Mouse (Mus musculus): Measurements from ENCODE around the gene Gm10118. TPM values are rescaled to one million over a fixed set of nuclear protein-coding genes. Genes with fewer than 3 reads are reported as not detected.

The Gm10118 gene
- polyA plus RNA-seq (2015; fragmentation: Nextera tagmentation; extraction: Ambion mirVana), result 2.0 and 2.2 TPM in 2 replicates

GRCm38 (mm10) chr10:63927334-63927733, at the start of gene Gm10118:
Gm10118 (minus strand) TSS chr10:63927434.
- Histone ChIP-seq H3K9ac (no peak within 1 kb of the TSS), H3K27me3 (no peaks in the 10 kb centered on the region), H3K4me1 (replicated peaks) (no peaks in the 10 kb centered on the region), H3K4me2 (no peak within 1 kb of the TSS), H3K36me3 (no peaks in the 10 kb centered on the region), H3K4me3 (no peak within 1 kb of the TSS), H3K27ac (no peak within 1 kb of the TSS), H3K9me3 (replicated peaks) (no peaks in the 10 kb centered on the region)
- ATAC-seq (replicated peaks; ENCODE audit: insufficient number of reproducible peaks, insufficient read depth, low FRiP score, low read depth), result no peak

DNA sequence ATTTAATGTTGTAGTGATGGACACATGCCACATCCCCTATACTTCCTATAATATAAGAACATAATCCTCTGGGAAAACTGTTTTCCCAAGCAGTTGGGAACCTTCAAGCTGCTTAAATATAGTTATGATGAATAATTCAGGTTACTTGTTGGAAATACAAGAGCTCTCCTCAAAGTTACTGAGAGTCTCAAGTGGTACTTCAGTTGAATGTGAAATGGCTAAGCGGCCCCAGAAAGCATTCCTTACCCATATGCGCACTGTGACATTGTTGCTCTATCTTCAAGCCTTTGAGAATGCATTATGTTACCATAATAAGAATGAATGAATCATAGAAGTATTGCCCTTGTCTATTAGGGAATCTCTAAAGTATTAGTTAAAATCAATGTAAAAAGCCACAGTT, 45.1 kb upstream of the Gm10118 start:
- no peak for ATAC-seq (replicated peaks; ENCODE audit: insufficient number of reproducible peaks, insufficient read depth, low FRiP score, low read depth)
- no peaks in the 10 kb centered on the region for H3K4me1 ChIP-seq (replicated peaks)
- no peak overlapping the region for H3K4me2 ChIP-seq
- 66% methylated on average over 2 of the region's 2 CpGs for WGBS
- H3K27ac ChIP-seq, result no peak overlapping the region
- no peak overlapping the region for H3K9ac ChIP-seq
- no peaks in the 10 kb centered on the region for H3K36me3 ChIP-seq
- H3K27me3 ChIP-seq, result no peaks in the 10 kb centered on the region
- no peaks in the 10 kb centered on the region for H3K9me3 ChIP-seq (replicated peaks)
- H3K4me3 ChIP-seq, result no peak overlapping the region

GRCm38 (mm10) chr10:63954308-63954930, 27.2 kb upstream of the Gm10118 start:
- H3K9ac ChIP-seq, result no peak overlapping the region
- ATAC-seq (replicated peaks; ENCODE audit: insufficient number of reproducible peaks, insufficient read depth, low FRiP score, low read depth), result peak; percentile 66; the same call in 1 of the 2 replicates
- 7% methylated on average over 6 of the region's 7 CpGs for WGBS
- H3K27me3 ChIP-seq, result no peaks in the 10 kb centered on the region
- no peak overlapping the region for H3K4me3 ChIP-seq
- H3K4me1 ChIP-seq (replicated peaks), result peaks cover 24% of the 10 kb centered on the region
- H3K27ac ChIP-seq, result peak overlapping the region; percentile 51
- no peak overlapping the region for H3K4me2 ChIP-seq
- no peaks in the 10 kb centered on the region for H3K36me3 ChIP-seq
- H3K9me3 ChIP-seq (replicated peaks), result no peaks in the 10 kb centered on the region

DNA sequence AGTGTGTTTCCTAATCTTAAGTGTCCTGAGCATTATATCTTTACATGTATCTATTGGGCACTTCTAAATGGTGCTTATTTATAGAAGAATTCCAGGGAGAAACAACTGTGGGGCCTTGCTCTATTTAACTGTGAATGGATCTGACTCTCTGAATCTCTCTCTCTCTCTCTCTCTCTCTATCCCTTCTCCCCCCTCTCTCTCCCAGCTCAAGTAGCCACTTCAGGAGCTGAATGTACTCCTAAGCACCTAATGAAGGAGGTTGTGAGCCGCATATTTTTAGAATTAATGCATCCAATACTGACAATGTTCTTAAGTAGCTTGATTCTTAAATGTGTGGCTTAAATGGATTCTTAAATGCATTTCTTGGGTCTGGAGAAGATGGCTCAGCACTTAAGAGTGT, 24.2 kb upstream of the Gm10118 start:
- no peak for ATAC-seq (replicated peaks; ENCODE audit: insufficient number of reproducible peaks, insufficient read depth, low FRiP score, low read depth)
- H3K27me3 ChIP-seq, result no peaks in the 10 kb centered on the region
- H3K4me2 ChIP-seq, result no peak overlapping the region

DNA sequence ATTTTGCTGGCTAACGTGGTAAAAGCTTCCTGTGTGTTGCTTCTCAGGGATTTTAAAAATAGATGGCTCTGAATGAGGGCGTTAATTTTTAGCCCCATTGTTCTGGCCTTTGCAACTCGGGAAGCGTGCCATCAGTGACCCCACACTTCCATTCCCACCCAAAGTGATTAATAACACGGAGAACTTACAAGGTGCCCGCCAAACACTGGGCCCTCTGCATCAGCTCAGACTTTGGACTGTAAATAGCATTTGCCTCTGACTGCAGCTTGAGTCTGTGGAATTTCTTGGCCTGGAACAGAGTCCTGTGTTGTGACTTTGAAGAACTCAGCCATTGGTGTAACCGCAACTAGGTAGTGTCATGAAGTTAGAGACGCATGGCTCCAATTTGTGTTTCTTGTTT, 23.6 kb upstream of the Gm10118 start:
- peak overlapping the region; percentile 68 for H3K27ac ChIP-seq
- H3K9ac ChIP-seq, result no peak overlapping the region
- no peak for ATAC-seq (replicated peaks; ENCODE audit: insufficient number of reproducible peaks, insufficient read depth, low FRiP score, low read depth)
- peaks cover 24% of the 10 kb centered on the region for H3K4me1 ChIP-seq (replicated peaks)
- WGBS, result 24% methylated on average over 8 of the region's 8 CpGs
- H3K4me3 ChIP-seq, result no peak overlapping the region
- H3K4me2 ChIP-seq, result peak overlapping the region; percentile 24
- H3K27me3 ChIP-seq, result no peaks in the 10 kb centered on the region
- H3K9me3 ChIP-seq (replicated peaks), result no peaks in the 10 kb centered on the region
- no peaks in the 10 kb centered on the region for H3K36me3 ChIP-seq

More for the DNA sequence above, 24.2 kb upstream of the Gm10118 start:
- 63% methylated on average over 1 of the region's 1 CpGs for WGBS
- Histone ChIP-seq H3K36me3 (no peaks in the 10 kb centered on the region), H3K4me3 (no peak overlapping the region), H3K9ac (no peak overlapping the region), H3K4me1 (replicated peaks) (peaks cover 24% of the 10 kb centered on the region), H3K27ac (no peak overlapping the region), H3K9me3 (replicated peaks) (no peaks in the 10 kb centered on the region)

GRCm38 (mm10) chr10:63947266-63947665, 20.0 kb upstream of the Gm10118 start:
- H3K36me3 ChIP-seq, result no peaks in the 10 kb centered on the region
- H3K4me3 ChIP-seq, result no peak overlapping the region
- no peak for ATAC-seq (replicated peaks; ENCODE audit: insufficient number of reproducible peaks, insufficient read depth, low FRiP score, low read depth)
- H3K4me2 ChIP-seq, result no peak overlapping the region
- H3K9me3 ChIP-seq (replicated peaks), result no peaks in the 10 kb centered on the region
- H3K27ac ChIP-seq, result no peak overlapping the region
- no peaks in the 10 kb centered on the region for H3K27me3 ChIP-seq
- 71% methylated on average over 4 of the region's 4 CpGs for WGBS
- H3K9ac ChIP-seq, result no peak overlapping the region
- peaks cover 18% of the 10 kb centered on the region for H3K4me1 ChIP-seq (replicated peaks)

GRCm38 (mm10) chr10:63945534-63945933, 18.3 kb upstream of the Gm10118 start:
- no peak for ATAC-seq (replicated peaks; ENCODE audit: insufficient number of reproducible peaks, insufficient read depth, low FRiP score, low read depth)
- Histone ChIP-seq H3K27me3 (no peaks in the 10 kb centered on the region), H3K4me3 (no peak overlapping the region)

GRCm38 (mm10) chr10:63933946-63934345, 6.7 kb upstream of the Gm10118 start:
- Histone ChIP-seq H3K4me2 (no peak overlapping the region), H3K4me3 (no peak overlapping the region), H3K4me1 (replicated peaks) (no peaks in the 10 kb centered on the region), H3K9ac (no peak overlapping the region), H3K27me3 (no peaks in the 10 kb centered on the region), H3K27ac (no peak overlapping the region), H3K9me3 (replicated peaks) (no peaks in the 10 kb centered on the region), H3K36me3 (no peaks in the 10 kb centered on the region)
- ATAC-seq (replicated peaks; ENCODE audit: insufficient number of reproducible peaks, insufficient read depth, low FRiP score, low read depth), result no peak
- WGBS, result 58% methylated on average over 5 of the region's 5 CpGs

More at GRCm38 (mm10) chr10:63945534-63945933, 18.3 kb upstream of the Gm10118 start:
- WGBS, result 85% methylated on average over 3 of the region's 3 CpGs
- no peak overlapping the region for H3K27ac ChIP-seq
- H3K9me3 ChIP-seq (replicated peaks), result no peaks in the 10 kb centered on the region
- H3K4me2 ChIP-seq, result no peak overlapping the region
- peaks cover 5% of the 10 kb centered on the region for H3K4me1 ChIP-seq (replicated peaks)
- H3K36me3 ChIP-seq, result no peaks in the 10 kb centered on the region
- H3K9ac ChIP-seq, result no peak overlapping the region

DNA sequence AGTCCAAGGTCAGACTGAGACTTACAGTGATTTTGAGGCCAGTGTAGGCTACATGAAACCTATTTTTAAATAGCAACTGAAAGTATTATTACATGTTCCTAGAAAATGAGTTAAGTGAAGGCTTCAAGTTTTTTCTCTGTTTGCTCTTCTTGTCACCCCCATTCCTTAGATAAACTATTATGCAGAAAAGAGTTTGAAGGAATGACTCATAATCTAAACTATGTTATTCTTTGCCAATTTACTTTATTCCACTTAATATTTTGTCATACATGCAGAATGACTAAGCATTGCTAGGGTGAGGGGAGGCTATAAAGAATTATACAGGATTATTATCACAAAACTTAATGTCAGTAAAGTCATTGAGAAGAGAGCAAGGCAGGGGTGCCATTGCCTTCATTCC, 18.4 kb downstream of the Gm10118 start:
- Histone ChIP-seq H3K4me3 (no peak overlapping the region), H3K4me1 (replicated peaks) (no peaks in the 10 kb centered on the region), H3K9ac (no peak overlapping the region), H3K27ac (no peak overlapping the region), H3K36me3 (no peaks in the 10 kb centered on the region), H3K4me2 (no peak overlapping the region), H3K9me3 (replicated peaks) (no peaks in the 10 kb centered on the region), H3K27me3 (no peaks in the 10 kb centered on the region)
- ATAC-seq (replicated peaks; ENCODE audit: insufficient number of reproducible peaks, insufficient read depth, low FRiP score, low read depth), result no peak

DNA sequence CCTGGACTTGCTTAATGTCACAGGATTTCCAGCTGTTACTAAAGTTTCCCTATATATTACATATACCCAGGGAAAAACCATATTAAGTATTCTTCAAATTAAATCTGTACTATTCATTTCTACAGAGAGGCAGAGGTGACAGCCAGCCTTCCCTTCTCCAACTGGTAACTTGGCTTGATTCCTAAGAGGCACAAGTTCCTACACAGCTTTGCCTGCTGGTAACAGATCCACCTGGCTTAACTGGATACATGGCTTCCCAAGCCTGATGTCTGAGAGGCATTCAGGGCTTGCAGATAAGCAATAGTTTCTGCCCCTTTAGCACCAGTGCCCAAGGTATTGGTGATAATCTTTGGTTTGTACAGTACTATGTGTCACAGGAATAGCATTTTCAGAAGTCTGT, 27.3 kb downstream of the Gm10118 start:
- no peaks in the 10 kb centered on the region for H3K9me3 ChIP-seq (replicated peaks)
- H3K27ac ChIP-seq, result no peak overlapping the region
- H3K36me3 ChIP-seq, result no peaks in the 10 kb centered on the region
- 0 out of 2 replicates have a peak, but pooled peaks cover 4% of the 10 kb centered on the region for H3K4me1 ChIP-seq (replicated peaks)
- no peak overlapping the region for H3K4me3 ChIP-seq
- no peak overlapping the region for H3K4me2 ChIP-seq
- H3K9ac ChIP-seq, result no peak overlapping the region
- no peaks in the 10 kb centered on the region for H3K27me3 ChIP-seq
- no peak for ATAC-seq (replicated peaks; ENCODE audit: insufficient number of reproducible peaks, insufficient read depth, low FRiP score, low read depth)

DNA sequence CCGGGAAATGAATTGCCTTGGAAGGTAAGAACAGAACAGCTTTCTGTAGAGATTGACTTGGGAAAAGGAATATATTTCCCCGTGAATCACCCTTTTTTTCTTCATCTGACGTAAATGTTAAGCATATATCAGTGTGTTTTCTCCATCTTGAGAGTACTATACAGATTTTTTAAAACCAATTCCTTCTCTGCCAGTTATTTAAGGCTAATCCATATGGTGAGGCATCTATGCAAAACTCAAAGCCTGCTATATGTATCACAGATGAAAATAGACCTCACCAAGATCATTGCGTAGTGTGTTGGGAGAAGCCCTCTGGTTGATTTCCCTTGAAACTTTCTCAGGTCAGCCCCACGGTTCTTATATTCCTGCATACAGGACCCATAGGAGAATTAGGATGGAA, 32.6 kb downstream of the Gm10118 start:
- no peak overlapping the region for H3K9ac ChIP-seq
- H3K4me2 ChIP-seq, result no peak overlapping the region
- 85% methylated on average over 5 of the region's 5 CpGs for WGBS
- no peaks in the 10 kb centered on the region for H3K4me1 ChIP-seq (replicated peaks)
- no peak overlapping the region for H3K27ac ChIP-seq
- no peak overlapping the region for H3K4me3 ChIP-seq
- H3K9me3 ChIP-seq (replicated peaks), result no peaks in the 10 kb centered on the region
- no peaks in the 10 kb centered on the region for H3K27me3 ChIP-seq
- ATAC-seq (replicated peaks; ENCODE audit: insufficient number of reproducible peaks, insufficient read depth, low FRiP score, low read depth), result no peak
- no peaks in the 10 kb centered on the region for H3K36me3 ChIP-seq

DNA sequence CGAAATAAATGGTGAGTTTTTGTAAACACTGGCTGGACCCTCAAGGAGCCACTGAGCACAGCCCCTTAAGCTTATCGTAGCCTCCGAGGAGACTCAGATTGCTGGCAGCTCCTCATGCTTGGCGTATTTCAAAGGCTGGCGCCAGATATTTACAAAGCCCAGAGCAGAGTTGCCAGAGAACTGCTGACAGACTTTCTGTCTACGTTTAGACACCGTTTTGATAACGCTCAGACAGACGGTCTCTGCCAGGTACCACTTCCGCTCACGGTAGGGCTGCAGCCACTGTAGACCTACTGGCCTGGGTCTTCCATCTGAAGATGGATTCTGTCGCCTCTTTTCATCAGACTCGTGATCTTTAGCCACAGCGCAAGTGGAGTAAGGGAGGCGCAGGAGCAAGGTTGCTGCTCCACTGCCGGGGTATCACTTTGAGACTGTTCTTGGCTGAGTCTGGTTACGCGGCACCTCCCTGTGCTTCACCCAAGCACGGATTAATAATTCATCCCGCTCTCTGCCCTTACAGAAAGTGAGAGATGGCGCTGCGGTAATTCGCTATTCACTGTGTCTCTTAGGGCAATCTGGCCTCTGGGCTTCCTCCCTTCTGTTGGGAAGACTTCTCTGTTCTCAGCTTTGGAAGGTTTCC, 40.7 kb downstream of the Gm10118 start:
- Histone ChIP-seq H3K9ac (no peak overlapping the region), H3K27me3 (no peaks in the 10 kb centered on the region), H3K4me2 (peak overlapping the region; percentile 59), H3K27ac (peak overlapping the region; percentile 53; the same call in 1 of the 2 replicates), H3K36me3 (no peaks in the 10 kb centered on the region), H3K9me3 (replicated peaks) (no peaks in the 10 kb centered on the region), H3K4me1 (replicated peaks) (no peaks in the 10 kb centered on the region; the same call in 1 of the 2 replicates), H3K4me3 (peak overlapping the region; percentile 39)
- 29% methylated on average over 23 of the region's 23 CpGs for WGBS
- ATAC-seq (replicated peaks; ENCODE audit: insufficient number of reproducible peaks, insufficient read depth, low FRiP score, low read depth), result peak; percentile 22; the same call in 1 of the 2 replicates

All from heart, embryonic 15.5 days (tissue).